Mouse (Mus musculus) heart, postnatal 10 days (tissue): Measurements from ENCODE around the gene Prr36. TPM values are rescaled to one million over a fixed set of nuclear protein-coding genes. Genes with fewer than 3 reads are reported as not detected.
A peak's percentile ranks its signal among the peaks of the same experiment; 100 is the strongest.

Source experiments
- DNase-seq, 2 experiments: peaks; one replicate each; pipeline ENCODE4 v3.0.0; 2021
- intact Hi-C: fragments of 180-260 bp; cut with DNase I; formaldehyde crosslinking; loops from one replicate; pipeline ENCODE4 v1.15.1; 2025
- total RNA-seq, 2 experiments: library from RNA; stranded (reverse); gene quantifications; 2 replicates each; pipeline ENCODE4 v1.2.3; 2021

Prr36 gene
- total RNA-seq, 2 experiments from 2014 or later, result 0.05 TPM; not detected in 1

GRCm38 (mm10) chr8:4206182-4207015, 10.9 kb downstream of the Prr36 start:
- no peak for DNase-seq
- intact Hi-C loops, result no loop called here

- DNase-seq, result no peak
- intact Hi-C loops, result no loop called here
Observed at GRCm38 (mm10) chr8:4205246-4206123, 11.8 kb downstream of the Prr36 start.

- intact Hi-C loops, result no loop called here
- DNase-seq, result no peak
Observed at GRCm38 (mm10) chr8:4201321-4201720, 15.9 kb downstream of the Prr36 start.

GRCm38 (mm10) chr8:4193588-4193894, 23.7 kb downstream of the Prr36 start:
- DNase-seq, result no peak
- intact Hi-C loops, result loop anchor here (5.0 kb wide), 2 partner anchors 129 to 179 kb away; no protein-coding TSS in a partner anchor

GRCm38 (mm10) chr8:4192807-4193587, 24.3 kb downstream of the Prr36 start:
- peak; percentile 87 to 92 for DNase-seq
- intact Hi-C loops, result loop anchor here (5.0 kb wide), 2 partner anchors 129 to 179 kb away; no protein-coding TSS in a partner anchor

- intact Hi-C loops, result loop anchor here (5.0 kb wide), 2 partner anchors 130 to 180 kb away; no protein-coding TSS in a partner anchor
Observed at GRCm38 (mm10) chr8:4192305-4192704, 25.0 kb downstream of the Prr36 start.

GRCm38 (mm10) chr8:4189031-4189722, 28.1 kb downstream of the Prr36 start:
- DNase-seq, result no peak
- intact Hi-C loops, result no loop called here

More at GRCm38 (mm10) chr8:4192305-4192704, 25.0 kb downstream of the Prr36 start:
- no peak for DNase-seq

- intact Hi-C loops, result no loop called here
- DNase-seq, result no peak
Observed at GRCm38 (mm10) chr8:4188605-4189004, 28.7 kb downstream of the Prr36 start.

GRCm38 (mm10) chr8:4186151-4186550, 31.1 kb downstream of the Prr36 start:
- no peak for DNase-seq
- intact Hi-C loops, result no loop called here

GRCm38 (mm10) chr8:4183409-4183808, 33.9 kb downstream of the Prr36 start:
- no peak for DNase-seq
- intact Hi-C loops, result no loop called here

- no peak for DNase-seq
- intact Hi-C loops, result no loop called here
Observed at GRCm38 (mm10) chr8:4174018-4174417, 43.2 kb downstream of the Prr36 start.

GRCm38 (mm10) chr8:4172486-4172885, 44.8 kb downstream of the Prr36 start:
- intact Hi-C loops, result no loop called here
- DNase-seq, result no peak

- DNase-seq, result no peak
- intact Hi-C loops, result loop anchor here (10.0 kb wide), 2 partner anchors 447 to 663 kb away; partner anchors contain the start of genes Mcoln1 and Zfp958
Observed at GRCm38 (mm10) chr8:4167918-4168317, 49.3 kb downstream of the Prr36 start.

GRCm38 (mm10) chr8:4166881-4167525, 50.3 kb downstream of the Prr36 start:
- peak; percentile 10 to 19 for DNase-seq
- intact Hi-C loops, result loop anchor here (10.0 kb wide), 2 partner anchors 448 to 662 kb away; partner anchors contain the start of genes Mcoln1 and Zfp958

- peak; percentile 99 to 100 for DNase-seq
- intact Hi-C loops, result loop anchor here (10.0 kb wide), 2 partner anchors 449 to 661 kb away; partner anchors contain the start of genes Mcoln1 and Zfp958
Observed at GRCm38 (mm10) chr8:4165852-4166751, 51.2 kb downstream of the Prr36 start, which contains the start of gene Evi5l. Evi5l (plus strand) TSS chr8:4166567.

GRCm38 (mm10) chr8:4165176-4165851, 51.9 kb downstream of the Prr36 start:
- intact Hi-C loops, result loop anchor here (10.0 kb wide), 2 partner anchors 449 to 661 kb away; partner anchors contain the start of genes Mcoln1 and Zfp958
- DNase-seq, result peak in 1 of 2 experiments; percentile 22

- no peak for DNase-seq
- intact Hi-C loops, result loop anchor here (10.0 kb wide), 2 partner anchors 452 to 658 kb away; partner anchors contain the start of genes Mcoln1 and Zfp958
Observed at GRCm38 (mm10) chr8:4162786-4163185, 54.5 kb downstream of the Prr36 start.
